Mouse (Mus musculus) left cerebral cortex, postnatal 10 days (tissue): ENCODE measurements around the gene 4931428L18Rik. TPM values are rescaled to one million over a fixed set of nuclear protein-coding genes. Genes with fewer than 3 reads are reported as not detected.
"Not testable (repeated sequence)": the region's sequence is repeated elsewhere in the genome, so short reads cannot be mapped to it uniquely, and the experiment has no call there.

Experiments
- DNase-seq, 2 experiments: peaks; one replicate each; pipeline ENCODE4 v3.0.0; 2021 to 2022; ENCODE audit warnings: low spot score in 2 of 2, mixed read lengths in 1 of 2; ENCODE audit errors: extremely low spot score in 1 of 2
- intact Hi-C: fragments of 180-260 bp; cut with DNase I; formaldehyde crosslinking; loops from one replicate; pipeline ENCODE4 v1.15.1; 2025
- total RNA-seq, 2 experiments: library from RNA; stranded (reverse); gene quantifications; 2 replicates each; pipeline ENCODE4 v1.2.3; 2021

Gene 4931428L18Rik
- total RNA-seq, 2 experiments from 2014 or later: not detected

- peak in 1 of 2 experiments; percentile 38 for DNase-seq
Observed at GRCm38 (mm10) chr1:30977239-30977638, 245.2 kb downstream of the 4931428L18Rik start.

GRCm38 (mm10) chr1:30951795-30952194, 270.7 kb downstream of the 4931428L18Rik start:
- intact Hi-C loops: no loop called here

More at GRCm38 (mm10) chr1:30977239-30977638, 245.2 kb downstream of the 4931428L18Rik start:
- intact Hi-C loops: not testable (repeated sequence)

GRCm38 (mm10) chr1:30950456-30950835, 272.0 kb downstream of the 4931428L18Rik start:
- intact Hi-C loops: no loop called here
- DNase-seq: no peak

More at GRCm38 (mm10) chr1:30951795-30952194, 270.7 kb downstream of the 4931428L18Rik start:
- DNase-seq: no peak

GRCm38 (mm10) chr1:30949710-30950455, 272.6 kb downstream of the 4931428L18Rik start:
- intact Hi-C loops: loop anchor here (5.0 kb wide), 3 partner anchors 78 to 202 kb away; partner anchors contain the start of gene Phf3
- peak; percentile 95 to 99 for DNase-seq

- intact Hi-C loops: loop anchor here (5.0 kb wide), 3 partner anchors 77 to 203 kb away; partner anchors contain the start of gene Phf3
- DNase-seq: peak; percentile 35 to 79
Observed at GRCm38 (mm10) chr1:30948950-30949639, 273.4 kb downstream of the 4931428L18Rik start.

- DNase-seq: peak; percentile 20 to 42
- intact Hi-C loops: loop anchor here (5.0 kb wide), 3 partner anchors 76 to 204 kb away; partner anchors contain the start of gene Phf3
Observed at GRCm38 (mm10) chr1:30948361-30948949, 274.0 kb downstream of the 4931428L18Rik start.

Other genes with a start within 250 kb of the 4931428L18Rik start
- not detected for gene AC153137.1, start 244.7 kb downstream of the 4931428L18Rik start, total RNA-seq
- gene Lgsn, start 46.3 kb downstream of the 4931428L18Rik start, total RNA-seq: not detected
- gene Pih1d3, start 154 bp upstream of the 4931428L18Rik start, total RNA-seq: not detected